Mouse (Mus musculus): ENCODE measurements around the gene Olfr685. TPM values are rescaled to one million over a fixed set of nuclear protein-coding genes. Genes with fewer than 3 reads are reported as not detected.

The Olfr685 gene
- polyA plus RNA-seq, 1 experiment from 2014 or later = not detected

DNA sequence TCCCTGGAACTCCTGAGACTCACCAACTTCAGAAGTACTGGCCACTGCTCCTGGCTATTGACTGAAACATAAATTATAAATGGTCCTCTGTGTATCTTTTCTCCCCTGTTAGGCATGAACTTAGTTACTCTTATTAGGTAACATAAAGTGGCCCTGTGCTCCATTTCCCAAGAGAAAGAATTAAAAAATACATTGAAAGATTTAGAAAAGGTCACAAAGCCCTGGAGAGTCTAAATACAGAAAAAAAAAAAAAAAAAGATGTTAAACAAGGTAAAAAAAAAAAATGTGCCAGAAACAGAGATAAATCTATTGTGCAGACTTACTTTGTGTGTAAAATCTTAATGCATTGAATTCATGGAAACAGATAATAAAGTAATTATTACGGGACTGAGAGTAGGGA lies 22.3 kb downstream of the Olfr685 start, which contains the start of gene Olfr684:
Olfr684 (minus strand) TSS at position 101 of the 400 bp plus-strand sequence.
- Histone ChIP-seq H3K36me3 (ENCODE audit: control insufficient read depth, insufficient read depth, low read length) (no peaks in the 10 kb centered on the region), H3K4me1 (ENCODE audit: control insufficient read depth, insufficient read depth, low read length) (no peaks in the 10 kb centered on the region), H3K27ac (replicated peaks; ENCODE audit: low read depth, low read length) (no peak within 1 kb of the TSS), H3K4me2 (ENCODE audit: low read depth, severe bottlenecking) (no peak within 1 kb of the TSS), H3K9me3 (ENCODE audit: control insufficient read depth, low read length) (no peaks in the 10 kb centered on the region), H3K9ac (ENCODE audit: low read length) (no peak within 1 kb of the TSS), H3K4me3 (ENCODE audit: low read depth, low read length) (no peak within 1 kb of the TSS), H3K27me3 (ENCODE audit: control insufficient read depth, insufficient read depth, low read length) (no peaks in the 10 kb centered on the region)
- DNase-seq (ENCODE audit: low spot score) (no peak), ATAC-seq (ENCODE audit: insufficient number of reproducible peaks, low FRiP score, low TSS enrichment, low read depth) (no peak)
- 76% methylated on average over 1 of the region's 1 CpGs for WGBS

DNA sequence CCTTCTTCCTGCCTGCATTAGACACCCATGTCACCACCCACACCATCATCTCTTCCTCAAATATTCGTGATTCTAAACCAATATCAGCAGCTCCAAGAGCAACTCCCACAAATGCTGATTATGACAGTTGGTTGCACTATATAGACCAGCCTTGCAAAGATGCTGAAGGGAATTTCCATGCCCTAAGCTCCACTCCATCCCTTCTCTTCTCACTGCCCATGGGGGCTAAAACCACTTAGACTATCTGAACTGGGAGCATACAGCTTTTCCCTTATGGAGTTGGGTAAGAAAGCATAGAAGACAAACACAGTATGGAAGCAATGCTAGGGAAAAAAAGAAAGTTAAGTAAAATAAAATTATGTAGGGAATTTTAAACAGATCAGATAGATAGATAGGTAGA lies 38.9 kb downstream of the Olfr685 start, which contains the start of gene Olfr683:
Olfr683 (minus strand) TSS at position 101 of the 400 bp plus-strand sequence.
- no peak within 1 kb of the TSS for H3K4me2 ChIP-seq (ENCODE audit: low read depth, severe bottlenecking)
- H3K9ac ChIP-seq (ENCODE audit: low read length) = no peak within 1 kb of the TSS
- H3K36me3 ChIP-seq (ENCODE audit: control insufficient read depth, insufficient read depth, low read length) = no peaks in the 10 kb centered on the region
- H3K4me3 ChIP-seq (ENCODE audit: low read depth, low read length) = no peak within 1 kb of the TSS
- DNase-seq (ENCODE audit: low spot score) (no peak), ATAC-seq (ENCODE audit: insufficient number of reproducible peaks, low FRiP score, low TSS enrichment, low read depth) (no peak)
- 84% methylated on average over 1 of the region's 1 CpGs for WGBS
- no peaks in the 10 kb centered on the region for H3K4me1 ChIP-seq (ENCODE audit: control insufficient read depth, insufficient read depth, low read length)
- H3K27me3 ChIP-seq (ENCODE audit: control insufficient read depth, insufficient read depth, low read length) = no peaks in the 10 kb centered on the region
- no peaks in the 10 kb centered on the region for H3K9me3 ChIP-seq (ENCODE audit: control insufficient read depth, low read length)
- no peak within 1 kb of the TSS for H3K27ac ChIP-seq (replicated peaks; ENCODE audit: low read depth, low read length)

GRCm38 (mm10) chr7:105141275-105141674 lies 44.5 kb downstream of the Olfr685 start:
- DNase-seq (ENCODE audit: low spot score) (no peak), ATAC-seq (ENCODE audit: insufficient number of reproducible peaks, low FRiP score, low TSS enrichment, low read depth) (no peak)
- H3K27ac ChIP-seq (replicated peaks; ENCODE audit: low read depth, low read length) = no peak overlapping the region
- H3K4me2 ChIP-seq (ENCODE audit: low read depth, severe bottlenecking) = no peak overlapping the region
- 75% methylated on average over 2 of the region's 2 CpGs for WGBS
- H3K27me3 ChIP-seq (ENCODE audit: control insufficient read depth, insufficient read depth, low read length) = no peaks in the 10 kb centered on the region
- no peak overlapping the region for H3K9ac ChIP-seq (ENCODE audit: low read length)
- H3K36me3 ChIP-seq (ENCODE audit: control insufficient read depth, insufficient read depth, low read length) = no peaks in the 10 kb centered on the region
- no peak overlapping the region for H3K4me3 ChIP-seq (ENCODE audit: low read depth, low read length)
- H3K4me1 ChIP-seq (ENCODE audit: control insufficient read depth, insufficient read depth, low read length) = no peaks in the 10 kb centered on the region
- no peaks in the 10 kb centered on the region for H3K9me3 ChIP-seq (ENCODE audit: control insufficient read depth, low read length)

Other genes with a start within 250 kb of the Olfr685 start
- gene Olfr670, start 223.4 kb downstream of the Olfr685 start, polyA plus RNA-seq (2014; fragmentation: Nextera tagmentation; extraction: Ambion mirVana) = not detected in 2 replicates
- gene Olfr671, start 206.9 kb downstream of the Olfr685 start, polyA plus RNA-seq (2014; fragmentation: Nextera tagmentation; extraction: Ambion mirVana) = not detected in 2 replicates
- not detected in 2 replicates for gene Olfr672, start 184.0 kb downstream of the Olfr685 start, polyA plus RNA-seq (2014; fragmentation: Nextera tagmentation; extraction: Ambion mirVana)
- gene Olfr675, start 157.6 kb downstream of the Olfr685 start, polyA plus RNA-seq (2014; fragmentation: Nextera tagmentation; extraction: Ambion mirVana) = not detected in 2 replicates
- gene Olfr676, start 153.3 kb downstream of the Olfr685 start, polyA plus RNA-seq (2014; fragmentation: Nextera tagmentation; extraction: Ambion mirVana) = not detected in 2 replicates
- not detected in 2 replicates for gene Olfr677, start 134.6 kb downstream of the Olfr685 start, polyA plus RNA-seq (2014; fragmentation: Nextera tagmentation; extraction: Ambion mirVana)
- gene Olfr678, start 121.5 kb downstream of the Olfr685 start, polyA plus RNA-seq (2014; fragmentation: Nextera tagmentation; extraction: Ambion mirVana) = not detected in 2 replicates
- gene Olfr679, start 104.8 kb downstream of the Olfr685 start, polyA plus RNA-seq (2014; fragmentation: Nextera tagmentation; extraction: Ambion mirVana) = not detected in 2 replicates
- gene Olfr680-ps1, start 93.2 kb downstream of the Olfr685 start, polyA plus RNA-seq (2014; fragmentation: Nextera tagmentation; extraction: Ambion mirVana) = not detected in 2 replicates
- gene Olfr681, start 69.2 kb downstream of the Olfr685 start, polyA plus RNA-seq (2014; fragmentation: Nextera tagmentation; extraction: Ambion mirVana) = not detected in 2 replicates
- gene Olfr683, start 39.0 kb downstream of the Olfr685 start, polyA plus RNA-seq (2014; fragmentation: Nextera tagmentation; extraction: Ambion mirVana) = not detected in 2 replicates
- gene Olfr684, start 22.4 kb downstream of the Olfr685 start, polyA plus RNA-seq (2014; fragmentation: Nextera tagmentation; extraction: Ambion mirVana) = not detected in 2 replicates
- gene Olfr686, start 21.5 kb upstream of the Olfr685 start, polyA plus RNA-seq (2014; fragmentation: Nextera tagmentation; extraction: Ambion mirVana) = not detected in 2 replicates
- gene Olfr688, start 102.1 kb upstream of the Olfr685 start, polyA plus RNA-seq (2014; fragmentation: Nextera tagmentation; extraction: Ambion mirVana) = not detected in 2 replicates
- not detected in 2 replicates for gene Olfr689, start 125.2 kb upstream of the Olfr685 start, polyA plus RNA-seq (2014; fragmentation: Nextera tagmentation; extraction: Ambion mirVana)
- not detected in 2 replicates for gene Olfr690, start 148.1 kb upstream of the Olfr685 start, polyA plus RNA-seq (2014; fragmentation: Nextera tagmentation; extraction: Ambion mirVana)
- not detected in 2 replicates for gene Olfr691, start 156.3 kb upstream of the Olfr685 start, polyA plus RNA-seq (2014; fragmentation: Nextera tagmentation; extraction: Ambion mirVana)
- gene Olfr692, start 182.2 kb upstream of the Olfr685 start, polyA plus RNA-seq (2014; fragmentation: Nextera tagmentation; extraction: Ambion mirVana) = not detected in 2 replicates
- not detected in 2 replicates for gene Gm5901, start 189.0 kb upstream of the Olfr685 start, polyA plus RNA-seq (2014; fragmentation: Nextera tagmentation; extraction: Ambion mirVana)
- gene Fam160a2, start 214.0 kb upstream of the Olfr685 start, polyA plus RNA-seq (2014; fragmentation: Nextera tagmentation; extraction: Ambion mirVana) = 36.6 and 37.3 TPM in 2 replicates
- gene Cnga4, start 218.6 kb upstream of the Olfr685 start, polyA plus RNA-seq (2014; fragmentation: Nextera tagmentation; extraction: Ambion mirVana) = not detected in 2 replicates
- not detected in 2 replicates for gene Cckbr, start 239.7 kb upstream of the Olfr685 start, polyA plus RNA-seq (2014; fragmentation: Nextera tagmentation; extraction: Ambion mirVana)